Mouse (Mus musculus): ENCODE results near the gene Slpi. TPM values are rescaled to one million over a fixed set of nuclear protein-coding genes. Genes with fewer than 3 reads are reported as not detected.

The Slpi gene
- 13.5 and 15.4 TPM in 2 replicates for polyA plus RNA-seq (2012; rRNA removed)

GRCm38 (mm10) chr2:164389020-164389419, at the start of gene Slpi:
TSS of gene Slpi (minus strand) at chr2:164389095.

GRCm38 (mm10) chr2:164405060-164405459, 16.2 kb upstream of the Slpi start, which contains the start of gene Matn4:
TSS of gene Matn4 (minus strand) at chr2:164405160.

GRCm38 (mm10) chr2:164402906-164403305, 14.0 kb upstream of the Slpi start, which contains the start of gene Rbpjl:
TSS of gene Rbpjl (plus strand) at chr2:164403141.

GRCm38 (mm10) chr2:164332440-164332839, 56.5 kb downstream of the Slpi start, which contains the start of gene Svs5:
TSS of gene Svs5 (plus strand) at chr2:164332740.

GRCm38 (mm10) chr2:164316451-164316850, 72.4 kb downstream of the Slpi start, which contains the start of gene Svs6:
TSS of gene Svs6 (plus strand) at chr2:164316751.

Other genes starting within 250 kb of the Slpi start
- 0.33 and 0.40 TPM in 2 replicates for gene Kcns1, start 218.0 kb downstream of the Slpi start, polyA plus RNA-seq (2012; rRNA removed)
- gene Wfdc5, start 206.4 kb downstream of the Slpi start, polyA plus RNA-seq (2012; rRNA removed): not detected in 2 replicates
- gene Wfdc12, start 198.5 kb downstream of the Slpi start, polyA plus RNA-seq (2012; rRNA removed): 0.60 TPM in 1 of 2 replicates, not detected in the other
- not detected in 2 replicates for gene Wfdc15a, start 189.0 kb downstream of the Slpi start, polyA plus RNA-seq (2012; rRNA removed)
- gene Wfdc15b, start 167.4 kb downstream of the Slpi start, polyA plus RNA-seq (2012; rRNA removed): 8.0 and 12.6 TPM in 2 replicates
- not detected in 2 replicates for gene Svs2, start 150.6 kb downstream of the Slpi start, polyA plus RNA-seq (2012; rRNA removed)
- not detected in 2 replicates for gene Svs3b, start 132.5 kb downstream of the Slpi start, polyA plus RNA-seq (2012; rRNA removed)
- gene Svs4, start 110.6 kb downstream of the Slpi start, polyA plus RNA-seq (2012; rRNA removed): not detected in 2 replicates
- not detected in 2 replicates for gene Svs3a, start 99.8 kb downstream of the Slpi start, polyA plus RNA-seq (2012; rRNA removed)
- not detected in 2 replicates for gene Svs6, start 72.3 kb downstream of the Slpi start, polyA plus RNA-seq (2012; rRNA removed)
- 0.37 TPM in 1 of 2 replicates, not detected in the other for gene Svs5, start 56.4 kb downstream of the Slpi start, polyA plus RNA-seq (2012; rRNA removed)
- gene Rbpjl, start 14.0 kb upstream of the Slpi start, polyA plus RNA-seq (2012; rRNA removed): 0.08 TPM in 1 of 2 replicates, not detected in the other
- 0.45 and 0.52 TPM in 2 replicates for gene Matn4, start 16.1 kb upstream of the Slpi start, polyA plus RNA-seq (2012; rRNA removed)
- gene Sdc4, start 54.8 kb upstream of the Slpi start, polyA plus RNA-seq (2012; rRNA removed): 58.9 and 68.8 TPM in 2 replicates
- 190 and 302 TPM in 2 replicates for gene Sys1, start 67.9 kb upstream of the Slpi start, polyA plus RNA-seq (2012; rRNA removed)
- gene Gm20458, start 71.9 kb upstream of the Slpi start, polyA plus RNA-seq (2012; rRNA removed): 92.2 and 115 TPM in 2 replicates
- not detected in 2 replicates for gene Trp53tg5, start 84.6 kb upstream of the Slpi start, polyA plus RNA-seq (2012; rRNA removed)
- 82.7 and 94.8 TPM in 2 replicates for gene Dbndd2, start 97.0 kb upstream of the Slpi start, polyA plus RNA-seq (2012; rRNA removed)
- 211 and 273 TPM in 2 replicates for gene Pigt, start 108.4 kb upstream of the Slpi start, polyA plus RNA-seq (2012; rRNA removed)
- gene Wfdc2, start 173.3 kb upstream of the Slpi start, polyA plus RNA-seq (2012; rRNA removed): 222 and 266 TPM in 2 replicates
- gene Spint3, start 184.4 kb upstream of the Slpi start, polyA plus RNA-seq (2012; rRNA removed): not detected in 2 replicates
- gene Wfdc6a, start 196.4 kb upstream of the Slpi start, polyA plus RNA-seq (2012; rRNA removed): 1.2 TPM in 2 replicates
- gene Eppin, start 204.5 kb upstream of the Slpi start, polyA plus RNA-seq (2012; rRNA removed): 1.6 and 1.7 TPM in 2 replicates
- gene Wfdc6b, start 224.4 kb upstream of the Slpi start, polyA plus RNA-seq (2012; rRNA removed): 0.36 and 0.62 TPM in 2 replicates
- gene Wfdc8, start 224.5 kb upstream of the Slpi start, polyA plus RNA-seq (2012; rRNA removed): 1.0 and 1.4 TPM in 2 replicates
- 0.33 TPM in 1 of 2 replicates, not detected in the other for gene Wfdc16, start 249.7 kb upstream of the Slpi start, polyA plus RNA-seq (2012; rRNA removed)

Measured in ovary, adult 2 months (tissue).